Mouse (Mus musculus) small intestine, adult 2 months (tissue): ENCODE data around the gene Rnf224.

Experiments
- CTCF ChIP-seq: fragments of 200-500 bp; IDR thresholded peaks from 2 replicates; pipeline ENCODE4 v1.5.1; 2012; ENCODE audit warnings: low read depth, mild to moderate bottlenecking, control low read depth, inconsistent platforms, low read length, moderate library complexity, mixed read lengths; ENCODE audit not compliant: insufficient replicate concordance, insufficient read length; ENCODE audit errors: extremely low read depth
- POLR2A ChIP-seq: fragments of 200-500 bp; IDR thresholded peaks from 2 replicates; pipeline ENCODE4 v1.6.1; 2012; ENCODE audit warnings: low read depth, mild to moderate bottlenecking, control low read depth, inconsistent platforms, low read length, moderate library complexity

DNA sequence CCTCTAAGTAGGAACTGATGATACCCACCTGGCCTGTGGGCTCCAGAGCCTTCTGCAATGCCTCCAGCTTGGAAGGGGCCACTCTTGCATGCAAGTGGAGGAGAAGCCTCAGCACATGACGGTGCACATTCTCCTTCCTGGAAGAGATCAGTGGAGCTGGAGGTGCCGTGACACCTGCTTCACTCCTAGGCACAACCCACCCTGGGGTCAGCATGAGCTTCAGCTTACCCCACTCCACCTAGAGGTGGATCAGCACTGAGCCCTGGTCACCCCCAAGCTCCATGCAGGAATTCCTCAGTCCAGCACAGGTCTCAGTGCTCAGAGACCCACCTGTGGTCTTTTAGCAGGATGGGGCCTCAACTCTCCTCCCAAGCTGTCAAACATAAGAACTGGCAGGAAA, 36.0 kb downstream of the Rnf224 start:
- TF ChIP-seq CTCF (no peak), POLR2A (no peak)
